Mouse (Mus musculus): ENCODE data around the gene Myzap. TPM values are rescaled to one million over a fixed set of nuclear protein-coding genes. Genes with fewer than 3 reads are reported as not detected.

Myzap gene
- polyA plus RNA-seq, 1 experiment: 4.1 TPM

GRCm38 (mm10) chr9:71527438-71527837 is 64.7 kb downstream of the Myzap start:
- Histone ChIP-seq H3K36me3 (ENCODE audit: control insufficient read depth, insufficient read depth, low read length) (no peaks in the 10 kb centered on the region), H3K4me3 (ENCODE audit: control insufficient read depth, low read depth, low read length) (no peak overlapping the region), H3K27ac (ENCODE audit: control insufficient read depth, insufficient read depth, low read depth, low read length) (no peak overlapping the region), H3K27me3 (ENCODE audit: control insufficient read depth, insufficient read depth, low read length) (no peaks in the 10 kb centered on the region), H3K4me1 (ENCODE audit: control insufficient read depth, insufficient read depth, low read length) (no peaks in the 10 kb centered on the region)
- TF ChIP-seq POLR2A (IDR thresholded peaks at IDR 0.05; ENCODE audit: control insufficient read depth, low read depth, low read length): no peak
- no peak for TF ChIP-seq CTCF (IDR thresholded peaks at IDR 0.05; ENCODE audit: control insufficient read depth, insufficient read depth, insufficient replicate concordance, low read depth, low read length)

- H3K4me1 ChIP-seq (ENCODE audit: control insufficient read depth, insufficient read depth, low read length): no peaks in the 10 kb centered on the region
- no peaks in the 10 kb centered on the region for H3K27me3 ChIP-seq (ENCODE audit: control insufficient read depth, insufficient read depth, low read length)
- no peak overlapping the region for H3K4me3 ChIP-seq (ENCODE audit: control insufficient read depth, low read depth, low read length)
- no peaks in the 10 kb centered on the region for H3K36me3 ChIP-seq (ENCODE audit: control insufficient read depth, insufficient read depth, low read length)
- no peak overlapping the region for H3K27ac ChIP-seq (ENCODE audit: control insufficient read depth, insufficient read depth, low read depth, low read length)
- no peak for TF ChIP-seq POLR2A (IDR thresholded peaks at IDR 0.05; ENCODE audit: control insufficient read depth, low read depth, low read length)
- no peak for TF ChIP-seq CTCF (IDR thresholded peaks at IDR 0.05; ENCODE audit: control insufficient read depth, insufficient read depth, insufficient replicate concordance, low read depth, low read length)
These were observed 68.3 kb downstream of the Myzap start for GRCm38 (mm10) chr9:71523901-71524300.

GRCm38 (mm10) chr9:71519836-71520235 is 72.3 kb downstream of the Myzap start:
- Histone ChIP-seq H3K27ac (ENCODE audit: control insufficient read depth, insufficient read depth, low read depth, low read length) (no peak overlapping the region), H3K36me3 (ENCODE audit: control insufficient read depth, insufficient read depth, low read length) (no peaks in the 10 kb centered on the region), H3K4me1 (ENCODE audit: control insufficient read depth, insufficient read depth, low read length) (no peaks in the 10 kb centered on the region), H3K27me3 (ENCODE audit: control insufficient read depth, insufficient read depth, low read length) (no peaks in the 10 kb centered on the region), H3K4me3 (ENCODE audit: control insufficient read depth, low read depth, low read length) (no peak overlapping the region)
- no peak for TF ChIP-seq CTCF (IDR thresholded peaks at IDR 0.05; ENCODE audit: control insufficient read depth, insufficient read depth, insufficient replicate concordance, low read depth, low read length)
- no peak for TF ChIP-seq POLR2A (IDR thresholded peaks at IDR 0.05; ENCODE audit: control insufficient read depth, low read depth, low read length)

- H3K4me3 ChIP-seq (ENCODE audit: control insufficient read depth, low read depth, low read length): no peak overlapping the region
- H3K27me3 ChIP-seq (ENCODE audit: control insufficient read depth, insufficient read depth, low read length): no peaks in the 10 kb centered on the region
- no peaks in the 10 kb centered on the region for H3K36me3 ChIP-seq (ENCODE audit: control insufficient read depth, insufficient read depth, low read length)
- H3K27ac ChIP-seq (ENCODE audit: control insufficient read depth, insufficient read depth, low read depth, low read length): no peak overlapping the region
- no peaks in the 10 kb centered on the region for H3K4me1 ChIP-seq (ENCODE audit: control insufficient read depth, insufficient read depth, low read length)
- no peak for TF ChIP-seq POLR2A (IDR thresholded peaks at IDR 0.05; ENCODE audit: control insufficient read depth, low read depth, low read length)
- TF ChIP-seq CTCF (IDR thresholded peaks at IDR 0.05; ENCODE audit: control insufficient read depth, insufficient read depth, insufficient replicate concordance, low read depth, low read length): no peak
These were observed 74.7 kb downstream of the Myzap start for GRCm38 (mm10) chr9:71517487-71517886.

GRCm38 (mm10) chr9:71515862-71516261 is 76.3 kb downstream of the Myzap start:
- H3K4me1 ChIP-seq (ENCODE audit: control insufficient read depth, insufficient read depth, low read length): no peaks in the 10 kb centered on the region
- H3K27ac ChIP-seq (ENCODE audit: control insufficient read depth, insufficient read depth, low read depth, low read length): no peak overlapping the region
- TF ChIP-seq CTCF (IDR thresholded peaks at IDR 0.05; ENCODE audit: control insufficient read depth, insufficient read depth, insufficient replicate concordance, low read depth, low read length) (no peak), POLR2A (IDR thresholded peaks at IDR 0.05; ENCODE audit: control insufficient read depth, low read depth, low read length) (no peak)
- no peaks in the 10 kb centered on the region for H3K27me3 ChIP-seq (ENCODE audit: control insufficient read depth, insufficient read depth, low read length)
- H3K4me3 ChIP-seq (ENCODE audit: control insufficient read depth, low read depth, low read length): no peak overlapping the region
- no peaks in the 10 kb centered on the region for H3K36me3 ChIP-seq (ENCODE audit: control insufficient read depth, insufficient read depth, low read length)

- Histone ChIP-seq H3K27ac (ENCODE audit: control insufficient read depth, insufficient read depth, low read depth, low read length) (no peak overlapping the region), H3K36me3 (ENCODE audit: control insufficient read depth, insufficient read depth, low read length) (no peaks in the 10 kb centered on the region), H3K4me1 (ENCODE audit: control insufficient read depth, insufficient read depth, low read length) (no peaks in the 10 kb centered on the region), H3K4me3 (ENCODE audit: control insufficient read depth, low read depth, low read length) (no peak overlapping the region), H3K27me3 (ENCODE audit: control insufficient read depth, insufficient read depth, low read length) (no peaks in the 10 kb centered on the region)
- TF ChIP-seq CTCF (IDR thresholded peaks at IDR 0.05; ENCODE audit: control insufficient read depth, insufficient read depth, insufficient replicate concordance, low read depth, low read length) (no peak), POLR2A (IDR thresholded peaks at IDR 0.05; ENCODE audit: control insufficient read depth, low read depth, low read length) (no peak)
These were observed 78.6 kb downstream of the Myzap start for GRCm38 (mm10) chr9:71513566-71513965.

GRCm38 (mm10) chr9:71512899-71513298 is 79.3 kb downstream of the Myzap start:
- no peak overlapping the region for H3K27ac ChIP-seq (ENCODE audit: control insufficient read depth, insufficient read depth, low read depth, low read length)
- TF ChIP-seq POLR2A (IDR thresholded peaks at IDR 0.05; ENCODE audit: control insufficient read depth, low read depth, low read length) (no peak), CTCF (IDR thresholded peaks at IDR 0.05; ENCODE audit: control insufficient read depth, insufficient read depth, insufficient replicate concordance, low read depth, low read length) (no peak)
- no peak overlapping the region for H3K4me3 ChIP-seq (ENCODE audit: control insufficient read depth, low read depth, low read length)
- no peaks in the 10 kb centered on the region for H3K27me3 ChIP-seq (ENCODE audit: control insufficient read depth, insufficient read depth, low read length)
- no peaks in the 10 kb centered on the region for H3K4me1 ChIP-seq (ENCODE audit: control insufficient read depth, insufficient read depth, low read length)
- no peaks in the 10 kb centered on the region for H3K36me3 ChIP-seq (ENCODE audit: control insufficient read depth, insufficient read depth, low read length)

All from testis, adult 2 months (tissue).